32 mouse cellular contexts compared by ENCODE assay signal in genomic region chr3:123114001-123114635, GRCm38 (mm10).
DNase-seq lines count a peak whose midpoint lies in the region; ATAC-seq and TF ChIP-seq lines count a peak whose summit lies in the region.
"Had no signal": no experiment of that assay in that cellular context is flagged by ENCODE, and none has a peak within 500 bp of the region (broad histone marks: within the 10 kb centered on the region; RNA-seq: fewer than 3 reads in every experiment).

No protein-coding gene starts in this region.

- H3K27ac ChIP-seq in MEL (ENCODE audit: control insufficient read depth, low read depth, low read length): no peak overlapping the region
- H3K27ac ChIP-seq in left cerebral cortex, adult 2 months: no peak overlapping the region
- H3K27ac ChIP-seq: embryonic facial prominence, embryonic 13.5 days; forebrain, embryonic 10.5 days; hindbrain, embryonic 14.5 days; limb, embryonic 10.5 days; limb, embryonic 15.5 days; macrophage; midbrain, embryonic 10.5 days; midbrain, embryonic 15.5 days; neural tube, embryonic 15.5 days; stomach, postnatal 0 days had no signal

- no peak for TF ChIP-seq RAD21 in MEL (IDR thresholded peaks at IDR 0.05; ENCODE audit: low read depth, low read length)

- TF ChIP-seq CTCF in E14TG2a.4 (conservative IDR thresholded peaks at IDR 0.05; ENCODE audit: low read length): no peak
- no peak for TF ChIP-seq CTCF in MEL (IDR thresholded peaks at IDR 0.05 in 2 of 3, conservative IDR thresholded peaks at IDR 0.05 in 1 of 3; ENCODE audit: control insufficient read depth in 1 of 3, insufficient read depth in 1 of 3, low read depth in 2 of 3, low read length in 3 of 3, poor library complexity in 1 of 3, severe bottlenecking in 1 of 3)
- TF ChIP-seq CTCF in left cerebral cortex, adult 2 months (IDR thresholded peaks at IDR 0.05): no peak

- H3K27me3 ChIP-seq in E14TG2a.4 (ENCODE audit: insufficient read depth, low read length) (peaks cover 39% of the 10 kb centered on the region), MEL (ENCODE audit: control insufficient read depth in 1 of 2, insufficient read depth in 2 of 2, low read length in 2 of 2) (no peaks in the 10 kb centered on the region; a peak in 1 of 4 replicates)
- H3K27me3 ChIP-seq: embryonic facial prominence, embryonic 13.5 days; limb, embryonic 15.5 days; midbrain, embryonic 15.5 days; neural tube, embryonic 15.5 days had no signal

- no peak for TF ChIP-seq POLR2A in MEL (IDR thresholded peaks at IDR 0.05; ENCODE audit: control insufficient read depth in 1 of 2, insufficient read depth in 1 of 2, low read depth in 1 of 2, low read length in 2 of 2, poor library complexity in 1 of 2)

- peak overlapping the region; percentile 68 for H3K4me3 ChIP-seq in E14TG2a.4 (replicated peaks; ENCODE audit: low read length)
- no peak overlapping the region for H3K4me3 ChIP-seq in MEL (ENCODE audit: control insufficient read depth in 1 of 2, insufficient read depth in 1 of 2, low read depth in 2 of 2, low read length in 2 of 2)
- no peak overlapping the region for H3K4me3 ChIP-seq in left cerebral cortex, adult 2 months
- H3K4me3 ChIP-seq: embryonic facial prominence, embryonic 13.5 days; forebrain, embryonic 10.5 days; limb, embryonic 10.5 days; limb, embryonic 15.5 days; midbrain, embryonic 10.5 days; midbrain, embryonic 15.5 days; neural tube, embryonic 15.5 days had no signal

- no peaks in the 10 kb centered on the region for H3K79me2 ChIP-seq in MEL (ENCODE audit: control insufficient read depth, insufficient read depth, low read length, poor library complexity)

- H3K36me3 ChIP-seq in E14TG2a.4 (ENCODE audit: insufficient read depth, low read length) (no peaks in the 10 kb centered on the region), MEL (ENCODE audit: control insufficient read depth in 1 of 2, insufficient read depth in 2 of 2, low read length in 2 of 2) (no peaks in the 10 kb centered on the region)
- H3K36me3 ChIP-seq: forebrain, embryonic 10.5 days; limb, embryonic 10.5 days; limb, embryonic 15.5 days; midbrain, embryonic 10.5 days; midbrain, embryonic 15.5 days; neural tube, embryonic 15.5 days had no signal

- DNase-seq in heart, adult 11 months: peak; percentile 90
- DNase-seq in heart, postnatal 4 days: no peak
- peak; percentile 7 for DNase-seq in MEL (ENCODE audit: low read depth, low spot score)
- no peak for DNase-seq in left cerebral cortex, adult 2 months (ENCODE audit: extremely low spot score in 1 of 2, low spot score in 2 of 2)
- no peak for DNase-seq in spleen, postnatal 10 days (ENCODE audit: low spot score in 2 of 2)
- DNase-seq: adrenal gland, postnatal 14 days; cerebellum, adult 11 months; cerebellum, adult 9-10 months; cerebellum, postnatal 36 days; kidney, adult 9 months; kidney, postnatal 10 days; layer of hippocampus, postnatal 36 days; lung, adult 2 months; lung, postnatal 10 days; retina, postnatal 1 day; right cerebral cortex, postnatal 14 days; spleen, adult 18-20 months; thymus, postnatal 14 days had no signal

- intact Hi-C loops in left cerebral cortex, adult 2 months (cut with DNase I): no loop called here

- H3K9me3 ChIP-seq in E14TG2a.4 (ENCODE audit: low read length): no peaks in the 10 kb centered on the region
- no peaks in the 10 kb centered on the region for H3K9me3 ChIP-seq in MEL (replicated peaks; ENCODE audit: insufficient read depth, low read length)
- H3K9me3 ChIP-seq: embryonic facial prominence, embryonic 13.5 days; forebrain, embryonic 10.5 days; limb, embryonic 10.5 days; limb, embryonic 15.5 days; midbrain, embryonic 15.5 days; neural tube, embryonic 15.5 days had no signal

- H3K4me1 ChIP-seq in E14TG2a.4 (replicated peaks; ENCODE audit: low read depth, low read length): peaks cover 39% of the 10 kb centered on the region
- H3K4me1 ChIP-seq in MEL (ENCODE audit: control insufficient read depth in 1 of 2, insufficient read depth in 2 of 2, low read length in 2 of 2): no peaks in the 10 kb centered on the region

- no peak overlapping the region for H3K9ac ChIP-seq in MEL (ENCODE audit: control insufficient read depth, low read depth, low read length, poor library complexity, severe bottlenecking)
- H3K9ac ChIP-seq: embryonic facial prominence, embryonic 13.5 days; hindbrain, embryonic 14.5 days; limb, embryonic 15.5 days; midbrain, embryonic 15.5 days; neural tube, embryonic 15.5 days had no signal

- TF ChIP-seq EP300 in MEL (IDR thresholded peaks at IDR 0.05; ENCODE audit: low read depth in 1 of 2, low read length in 2 of 2): no peak

- ATAC-seq in megakaryocyte progenitor cell, adult 5-6 weeks (replicated peaks; ENCODE audit: poor library complexity): peak; percentile 45
- ATAC-seq: forebrain, embryonic 16.5 days; intestine, postnatal 0 days; midbrain, embryonic 15.5 days had no signal

TF ChIP-seq in MEL, 35 proteins besides CTCF, POLR2A, EP300 and RAD21:
- TF ChIP-seq ELF1 (IDR thresholded peaks at IDR 0.05; ENCODE audit: low read depth, low read length) (no peak), ZMIZ1 (IDR thresholded peaks at IDR 0.05; ENCODE audit: low read depth, low read length) (no peak), ZC3H11A (IDR thresholded peaks at IDR 0.05; ENCODE audit: low read depth, low read length) (no peak), NELFE (IDR thresholded peaks at IDR 0.05; ENCODE audit: low read depth, low read length) (no peak), ZNF384 (IDR thresholded peaks at IDR 0.05; ENCODE audit: low read depth, low read length) (no peak), JUND (IDR thresholded peaks at IDR 0.05; ENCODE audit: low read depth, low read length) (no peak), E2F4 (IDR thresholded peaks at IDR 0.05; ENCODE audit: borderline replicate concordance, low read depth, low read length) (no peak), MYB (IDR thresholded peaks at IDR 0.05; ENCODE audit: low read depth, low read length) (no peak), CHD2 (IDR thresholded peaks at IDR 0.05; ENCODE audit: low read length) (no peak), GABPA (IDR thresholded peaks at IDR 0.05; ENCODE audit: low read depth, low read length) (no peak), HCFC1 (IDR thresholded peaks at IDR 0.05; ENCODE audit: low read depth, low read length) (no peak), ETS1 (IDR thresholded peaks at IDR 0.05; ENCODE audit: low read depth, low read length) (no peak), GATA1 (IDR thresholded peaks at IDR 0.05; ENCODE audit: low read depth, low read length) (no peak), POLR2AphosphoS2 (IDR thresholded peaks at IDR 0.05; ENCODE audit: low read length) (no peak), MAX (IDR thresholded peaks at IDR 0.05; ENCODE audit: low read length) (no peak), ZKSCAN1 (IDR thresholded peaks at IDR 0.05; ENCODE audit: low read depth, low read length) (no peak), TAL1 (IDR thresholded peaks at IDR 0.05; ENCODE audit: low read length) (no peak), USF1 (IDR thresholded peaks at IDR 0.05; ENCODE audit: low read depth, low read length) (no peak)

Comparison
In these comparisons a context has a peak if more than half of its experiments do, and no peak if none do; other contexts are left out.
1. DNase-seq: peak in heart, adult 11 months (single experiment) and MEL (single experiment); none in heart, postnatal 4 days (single experiment), left cerebral cortex, adult 2 months (0 of 2) and spleen, postnatal 10 days (0 of 2).